ENCODE assay signal across 22 mouse cellular contexts in genomic region chr5:101959369-101959768, GRCm38 (mm10).
DNase-seq lines count a peak whose midpoint lies in the region; ATAC-seq and TF ChIP-seq lines count a peak whose summit lies in the region.
"Had no signal": no experiment of that assay in that cellular context is flagged by ENCODE, and none has a peak within 500 bp of the region (broad histone marks: within the 10 kb centered on the region; RNA-seq: fewer than 3 reads in every experiment).

No protein-coding gene starts in this region.

- ATAC-seq in forebrain, embryonic 14.5 days, result peak; percentile 57; the same call in 1 of the 2 replicates
- no peak for ATAC-seq in forebrain, embryonic 11.5 days (replicated peaks; ENCODE audit: low FRiP score)
- ATAC-seq: activated CD4-positive, CD25-positive, alpha-beta regulatory T cell, adult 4 months; intestine, postnatal 0 days had no signal

- peak overlapping the region; percentile 46; the same call in 1 of the 2 replicates for H3K27ac ChIP-seq in forebrain, embryonic 14.5 days (ENCODE audit: low read depth, low read length)
- H3K27ac ChIP-seq in forebrain, embryonic 11.5 days (ENCODE audit: low read depth, low read length), result no peak overlapping the region
- 0 out of 2 replicates have a peak overlapping the region, but pooled peaks have one; percentile 13 for H3K27ac ChIP-seq in left cerebral cortex, adult 2 months
- no peak overlapping the region for H3K27ac ChIP-seq in heart, adult 2 months
- H3K27ac ChIP-seq: embryonic facial prominence, embryonic 12.5 days; embryonic facial prominence, embryonic 15.5 days; hindbrain, embryonic 12.5 days; hindbrain, embryonic 15.5 days had no signal

- H3K79me2 ChIP-seq in heart, adult 2 months (replicated peaks; ENCODE audit: control insufficient read depth, insufficient read depth, low read length), result no peaks in the 10 kb centered on the region

- DNase-seq in forebrain, embryonic 14.5 days (ENCODE audit: low spot score), result peak; percentile 67
- DNase-seq in forebrain, embryonic 11.5 days (ENCODE audit: low spot score), result no peak
- DNase-seq in left cerebral cortex, adult 2 months (ENCODE audit: extremely low spot score in 1 of 2, low spot score in 2 of 2), result no peak
- no peak for DNase-seq in left cerebral cortex, adult 11 months (ENCODE audit: low spot score)
- DNase-seq in brain, embryonic 18.5 days (ENCODE audit: low read depth, low spot score), result peak; percentile 62
- DNase-seq in telencephalon, adult 2 months (ENCODE audit: low read depth, low spot score), result peak; percentile 38
- no peak for DNase-seq in spleen, postnatal 14 days (ENCODE audit: low spot score in 2 of 2)
- no peak for DNase-seq in heart, adult 2 months
- DNase-seq: adrenal gland, adult 8-10 months; adrenal gland, postnatal 25 days; cerebellum, adult 9-11 months; gastrocnemius, postnatal 10 days; gastrocnemius, postnatal 36 days; kidney, adult 2 months had no signal

- H3K4me3 ChIP-seq in forebrain, embryonic 14.5 days (ENCODE audit: low read depth, low read length), result no peak overlapping the region
- no peak overlapping the region for H3K4me3 ChIP-seq in forebrain, embryonic 11.5 days (ENCODE audit: low read depth, low read length)
- no peak overlapping the region for H3K4me3 ChIP-seq in left cerebral cortex, adult 2 months
- no peak overlapping the region for H3K4me3 ChIP-seq in heart, adult 2 months
- H3K4me3 ChIP-seq: embryonic facial prominence, embryonic 12.5 days; embryonic facial prominence, embryonic 15.5 days; erythroblast, embryonic 14.5 days; hindbrain, embryonic 12.5 days; hindbrain, embryonic 15.5 days had no signal

- WGBS in forebrain, embryonic 14.5 days, result 82% methylated on average over 13 of the region's 13 CpGs
- WGBS in forebrain, embryonic 11.5 days, result 96% methylated on average over 13 of the region's 13 CpGs
- 96% methylated on average over 13 of the region's 13 CpGs for WGBS in heart, adult 2 months

- no peak for TF ChIP-seq CTCF in left cerebral cortex, adult 2 months (IDR thresholded peaks at IDR 0.05)
- no peak for TF ChIP-seq CTCF in heart, adult 2 months (IDR thresholded peaks at IDR 0.05)

- H3K36me3 ChIP-seq in forebrain, embryonic 14.5 days (ENCODE audit: control insufficient read depth, insufficient read depth, low read length), result peaks cover 42% of the 10 kb centered on the region
- peaks cover 2% of the 10 kb centered on the region; the same call in 1 of the 2 replicates for H3K36me3 ChIP-seq in forebrain, embryonic 11.5 days (ENCODE audit: control insufficient read depth, insufficient read depth, low read length)
- H3K36me3 ChIP-seq in heart, adult 2 months (ENCODE audit: control insufficient read depth, insufficient read depth, low read length), result no peaks in the 10 kb centered on the region

- H3K9me3 ChIP-seq in forebrain, embryonic 14.5 days (replicated peaks; ENCODE audit: control insufficient read depth, low read length), result no peaks in the 10 kb centered on the region
- no peaks in the 10 kb centered on the region for H3K9me3 ChIP-seq in forebrain, embryonic 11.5 days (ENCODE audit: control insufficient read depth, low read length)
- H3K9me3 ChIP-seq: embryonic facial prominence, embryonic 12.5 days; embryonic facial prominence, embryonic 15.5 days; hindbrain, embryonic 12.5 days; hindbrain, embryonic 15.5 days had no signal

- TF ChIP-seq POLR2A in heart, adult 2 months (IDR thresholded peaks at IDR 0.05; ENCODE audit: insufficient read depth, low read depth, low read length), result no peak

- no peaks in the 10 kb centered on the region for H3K27me3 ChIP-seq in forebrain, embryonic 14.5 days (replicated peaks; ENCODE audit: control insufficient read depth, insufficient read depth, low read length)
- H3K27me3 ChIP-seq in forebrain, embryonic 11.5 days (ENCODE audit: control insufficient read depth, insufficient read depth, low read length), result no peaks in the 10 kb centered on the region
- no peaks in the 10 kb centered on the region for H3K27me3 ChIP-seq in heart, adult 2 months (ENCODE audit: control insufficient read depth, insufficient read depth, low read length)
- H3K27me3 ChIP-seq: embryonic facial prominence, embryonic 12.5 days; embryonic facial prominence, embryonic 15.5 days; hindbrain, embryonic 12.5 days; hindbrain, embryonic 15.5 days had no signal

- TF ChIP-seq EP300 in heart, adult 2 months (IDR thresholded peaks at IDR 0.05; ENCODE audit: insufficient read depth, low read depth, low read length), result no peak

- H3K4me1 ChIP-seq in forebrain, embryonic 14.5 days (ENCODE audit: control insufficient read depth, insufficient read depth, low read length), result peaks cover 10% of the 10 kb centered on the region
- no peaks in the 10 kb centered on the region for H3K4me1 ChIP-seq in forebrain, embryonic 11.5 days (replicated peaks; ENCODE audit: control insufficient read depth, insufficient read depth, low read length)
- H3K4me1 ChIP-seq in heart, adult 2 months (ENCODE audit: control insufficient read depth, insufficient read depth, low read length), result peaks cover 9% of the 10 kb centered on the region
- H3K4me1 ChIP-seq: embryonic facial prominence, embryonic 12.5 days; hindbrain, embryonic 12.5 days had no signal

- H3K9ac ChIP-seq in forebrain, embryonic 14.5 days (ENCODE audit: low read length), result no peak overlapping the region
- no peak overlapping the region for H3K9ac ChIP-seq in forebrain, embryonic 11.5 days (ENCODE audit: low read length)
- H3K9ac ChIP-seq in heart, adult 2 months (ENCODE audit: low read depth, low read length), result no peak overlapping the region
- H3K9ac ChIP-seq: embryonic facial prominence, embryonic 12.5 days; embryonic facial prominence, embryonic 15.5 days; hindbrain, embryonic 12.5 days; hindbrain, embryonic 15.5 days had no signal

- intact Hi-C loops in left cerebral cortex, adult 2 months (cut with DNase I), result no loop called here
- intact Hi-C loops in heart, adult 2 months (cut with DNase I), result no loop called here

- no peak overlapping the region for H3K4me2 ChIP-seq in forebrain, embryonic 14.5 days (ENCODE audit: low read length)
- H3K4me2 ChIP-seq in forebrain, embryonic 11.5 days (ENCODE audit: low read depth, low read length, severe bottlenecking), result no peak overlapping the region
- H3K4me2 ChIP-seq: embryonic facial prominence, embryonic 12.5 days; embryonic facial prominence, embryonic 15.5 days; heart, embryonic 11.5 days; hindbrain, embryonic 12.5 days; hindbrain, embryonic 15.5 days had no signal

Comparison
In these comparisons a context has a peak if more than half of its experiments do, and no peak if none do; other contexts are left out.
1. DNase-seq: peak in forebrain, embryonic 14.5 days (single experiment), brain, embryonic 18.5 days (single experiment) and telencephalon, adult 2 months (single experiment); none in forebrain, embryonic 11.5 days (single experiment), left cerebral cortex, adult 2 months (0 of 2), left cerebral cortex, adult 11 months (single experiment), spleen, postnatal 14 days (0 of 2) and heart, adult 2 months (0 of 2).
2. H3K27ac ChIP-seq: peak in forebrain, embryonic 14.5 days (single experiment) and left cerebral cortex, adult 2 months (single experiment); none in forebrain, embryonic 11.5 days (single experiment) and heart, adult 2 months (single experiment).